In the genomic region with DNA sequence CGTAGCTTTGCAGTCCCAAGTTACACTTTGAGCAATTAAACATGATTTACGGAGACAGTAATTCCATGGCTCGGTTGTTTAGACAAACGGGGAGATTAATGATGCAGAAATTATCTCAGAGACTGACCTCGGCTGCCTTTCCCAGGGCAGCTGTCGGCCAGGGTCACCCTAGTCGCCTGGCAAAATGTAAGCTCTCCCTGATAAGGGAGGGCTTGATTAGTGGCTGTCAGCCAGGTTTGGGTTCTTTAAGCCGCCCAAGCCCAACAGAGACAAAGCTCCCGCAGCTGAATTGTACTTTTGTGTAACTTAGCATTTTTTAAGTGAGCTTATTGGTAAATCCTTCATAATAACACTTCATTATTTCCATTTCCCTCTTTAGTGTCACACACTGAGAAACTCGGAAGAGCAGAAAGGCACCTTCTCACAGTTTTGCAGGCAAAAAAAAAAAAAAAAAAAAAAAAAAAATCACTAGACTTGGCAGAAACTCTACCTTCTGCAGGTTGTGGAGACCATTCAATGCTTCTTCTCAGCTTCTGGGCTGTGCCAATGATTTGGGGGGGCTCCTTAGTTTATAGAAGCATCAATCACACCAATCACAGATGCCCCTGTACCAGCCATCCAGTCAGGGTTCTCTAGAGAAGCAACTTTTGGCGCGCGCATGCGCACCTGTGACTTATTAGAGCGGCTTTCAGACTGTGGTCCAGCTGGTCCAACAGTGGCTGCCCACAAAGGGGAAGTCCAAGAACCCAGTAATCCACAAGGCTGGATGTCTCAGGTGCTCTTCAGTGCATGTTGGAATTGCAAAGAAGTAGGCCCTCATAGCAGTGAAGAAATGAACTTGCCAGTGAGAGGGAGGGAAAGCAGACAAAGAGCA, we compare ENCODE assay signal across 8 mouse cellular contexts. TPM values are rescaled to one million over a fixed set of nuclear protein-coding genes. Genes with fewer than 3 reads are reported as not detected.
DNase-seq lines count a peak whose midpoint lies in the region; ATAC-seq lines count a peak whose summit lies in the region.

No protein-coding gene starts in this region.

- WGBS in forebrain, embryonic 14.5 days, result 36% methylated on average over 15 of the region's 15 CpGs
- WGBS in forebrain, embryonic 15.5 days, result 35% methylated on average over 15 of the region's 15 CpGs

- peak; percentile 61 for DNase-seq in forebrain, embryonic 14.5 days (ENCODE audit: low spot score)
- peak; percentile 78 for DNase-seq in embryo, embryonic 10 days (ENCODE audit: low spot score)
- peak; percentile 8 to 15 for DNase-seq in kidney, adult 8-10 months
- DNase-seq in neural tube, embryonic 10.5 days (ENCODE audit: extremely low spot score, low spot score), result peak; percentile 36
- DNase-seq in B cell, adult 2 months, result no peak
- no peak for DNase-seq in urinary bladder, postnatal 4 days (ENCODE audit: low spot score in 2 of 2)

- no peak overlapping the region for H3K4me3 ChIP-seq in forebrain, embryonic 14.5 days (ENCODE audit: low read depth, low read length)
- no peak overlapping the region for H3K4me3 ChIP-seq in forebrain, embryonic 15.5 days

- H3K9ac ChIP-seq in forebrain, embryonic 14.5 days (ENCODE audit: low read length), result no peak overlapping the region
- no peak overlapping the region for H3K9ac ChIP-seq in forebrain, embryonic 15.5 days (replicated peaks)

- no peaks in the 10 kb centered on the region for H3K36me3 ChIP-seq in forebrain, embryonic 14.5 days (ENCODE audit: control insufficient read depth, insufficient read depth, low read length)
- H3K36me3 ChIP-seq in forebrain, embryonic 15.5 days, result no peaks in the 10 kb centered on the region

- no peak overlapping the region for H3K27ac ChIP-seq in forebrain, embryonic 14.5 days (ENCODE audit: low read depth, low read length)
- no peak overlapping the region for H3K27ac ChIP-seq in forebrain, embryonic 15.5 days (replicated peaks)

- H3K9me3 ChIP-seq in forebrain, embryonic 14.5 days (replicated peaks; ENCODE audit: control insufficient read depth, low read length), result no peaks in the 10 kb centered on the region
- H3K9me3 ChIP-seq in forebrain, embryonic 15.5 days, result no peaks in the 10 kb centered on the region

- H3K4me1 ChIP-seq in forebrain, embryonic 14.5 days (ENCODE audit: control insufficient read depth, insufficient read depth, low read length), result peaks cover 8% of the 10 kb centered on the region; the same call in 1 of the 2 replicates
- peaks cover 11% of the 10 kb centered on the region for H3K4me1 ChIP-seq in forebrain, embryonic 15.5 days

- H3K4me2 ChIP-seq in forebrain, embryonic 14.5 days (ENCODE audit: low read length), result no peak overlapping the region
- no peak overlapping the region for H3K4me2 ChIP-seq in forebrain, embryonic 15.5 days (replicated peaks)

- ATAC-seq in forebrain, embryonic 14.5 days, result peak; percentile 33; the same call in 1 of the 2 replicates
- no peak; the same call in 1 of the 2 replicates for ATAC-seq in forebrain, embryonic 15.5 days (replicated peaks)
- ATAC-seq in megakaryocyte progenitor cell, adult 5-6 weeks (replicated peaks; ENCODE audit: poor library complexity), result no peak

- no peaks in the 10 kb centered on the region for H3K27me3 ChIP-seq in forebrain, embryonic 14.5 days (replicated peaks; ENCODE audit: control insufficient read depth, insufficient read depth, low read length)
- no peaks in the 10 kb centered on the region for H3K27me3 ChIP-seq in forebrain, embryonic 15.5 days

RNA-seq across cellular contexts. Expression of a gene that starts 32.0 kb away (rescaled TPM):
- 0.87 and 1.0 TPM in 2 replicates for polyA plus RNA-seq in forebrain, embryonic 14.5 days (2014; fragmentation: Nextera tagmentation; extraction: Ambion mirVana)
- 0.65 and 0.66 TPM in 2 replicates for polyA plus RNA-seq in forebrain, embryonic 15.5 days (2015; fragmentation: Nextera tagmentation; extraction: Ambion mirVana)
- not detected in 2 replicates for total RNA-seq in megakaryocyte progenitor cell, adult 5-6 weeks (2015)
- total RNA-seq in megakaryocyte progenitor cell, adult 5-6 weeks (2017), result not detected in 2 replicates

Comparison
In these comparisons a context has a peak if more than half of its experiments do, and no peak if none do; other contexts are left out.
1. DNase-seq: peak in forebrain, embryonic 14.5 days (single experiment), embryo, embryonic 10 days (single experiment), kidney, adult 8-10 months (2 of 2) and neural tube, embryonic 10.5 days (single experiment); none in B cell, adult 2 months (0 of 2) and urinary bladder, postnatal 4 days (0 of 2).